In the genomic region with DNA sequence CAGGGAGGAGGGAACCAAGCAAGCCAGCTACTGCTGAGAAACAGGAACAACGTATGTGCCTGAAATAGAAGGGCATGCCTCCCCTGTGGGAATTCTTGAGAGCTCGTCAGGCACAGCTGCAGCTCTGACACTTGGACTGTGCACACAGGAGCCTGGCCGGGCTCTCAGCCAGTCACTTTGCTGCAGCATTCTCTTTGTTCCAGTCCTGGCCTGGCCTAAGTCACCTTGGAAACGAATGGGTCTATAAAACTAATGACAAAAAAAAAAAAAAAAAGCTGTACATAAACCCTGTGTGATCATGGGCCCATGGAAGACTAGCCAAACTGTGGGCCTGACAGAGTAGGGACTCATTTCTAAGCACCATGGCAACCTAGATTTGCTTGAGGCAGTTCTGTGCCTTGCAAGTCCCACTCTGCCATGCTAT, we compare ENCODE assay signal across 8 mouse cellular contexts. TPM values are rescaled to one million over a fixed set of nuclear protein-coding genes. Genes with fewer than 3 reads are reported as not detected.
DNase-seq lines count a peak whose midpoint lies in the region; ATAC-seq and TF ChIP-seq lines count a peak whose summit lies in the region.

No protein-coding gene starts in this region.

- peaks cover 6% of the 10 kb centered on the region; the same call in 1 of the 2 replicates for H3K4me1 ChIP-seq in intestine, embryonic 15.5 days (replicated peaks)
- H3K4me1 ChIP-seq in limb, embryonic 14.5 days (ENCODE audit: control insufficient read depth, insufficient read depth, low read length) = peaks cover 27% of the 10 kb centered on the region

- DNase-seq in cerebellum, postnatal 10 days = peak; percentile 43 to 69
- no peak for DNase-seq in cerebellum, postnatal 36 days
- DNase-seq in brain, embryonic 14.5 days (ENCODE audit: low read depth) = peak; percentile 96
- DNase-seq in gastrocnemius, postnatal 4 days (ENCODE audit: low spot score in 2 of 2) = peak; percentile 18 to 57
- DNase-seq in limb, embryonic 14.5 days (ENCODE audit: low spot score) = peak; percentile 90
- DNase-seq in right cerebral cortex, postnatal 14 days = peak; percentile 7
- DNase-seq in adrenal gland, postnatal 25 days = no peak

- TF ChIP-seq CTCF in brain, embryonic 14.5 days (IDR thresholded peaks at IDR 0.05; ENCODE audit: borderline replicate concordance, extremely low read depth, insufficient read depth, insufficient read length) = no peak

- H3K4me3 ChIP-seq in intestine, embryonic 15.5 days (replicated peaks) = no peak overlapping the region
- H3K4me3 ChIP-seq in limb, embryonic 14.5 days (replicated peaks; ENCODE audit: low read length) = no peak overlapping the region

- H3K27me3 ChIP-seq in intestine, embryonic 15.5 days (replicated peaks) = no peaks in the 10 kb centered on the region
- no peaks in the 10 kb centered on the region for H3K27me3 ChIP-seq in limb, embryonic 14.5 days (ENCODE audit: control insufficient read depth, insufficient read depth, low read length)

- 5% methylated on average over 4 of the region's 4 CpGs for WGBS in intestine, embryonic 15.5 days
- WGBS in limb, embryonic 14.5 days = 2% methylated on average over 4 of the region's 4 CpGs

- H3K36me3 ChIP-seq in intestine, embryonic 15.5 days = no peaks in the 10 kb centered on the region
- no peaks in the 10 kb centered on the region for H3K36me3 ChIP-seq in limb, embryonic 14.5 days (ENCODE audit: control insufficient read depth, insufficient read depth, low read length)

- TF ChIP-seq POLR2A in brain, embryonic 14.5 days (IDR thresholded peaks at IDR 0.05; ENCODE audit: borderline replicate concordance, extremely low read depth, insufficient read depth, insufficient read length, poor library complexity, severe bottlenecking) = no peak
- no peak for TF ChIP-seq POLR2A in limb, embryonic 14.5 days (IDR thresholded peaks at IDR 0.05; ENCODE audit: borderline replicate concordance, extremely low read depth, insufficient read depth, insufficient read length)

- ATAC-seq in intestine, embryonic 15.5 days = peak; percentile 72
- ATAC-seq in limb, embryonic 14.5 days (ENCODE audit: low FRiP score, low read depth) = peak; percentile 83

- 0 out of 2 replicates have a peak overlapping the region, but pooled peaks have one; percentile 48 for H3K27ac ChIP-seq in intestine, embryonic 15.5 days
- peak overlapping the region; percentile 74 for H3K27ac ChIP-seq in limb, embryonic 14.5 days (replicated peaks; ENCODE audit: low read depth, low read length)

- H3K9ac ChIP-seq in intestine, embryonic 15.5 days = no peak overlapping the region
- no peak overlapping the region for H3K9ac ChIP-seq in limb, embryonic 14.5 days (ENCODE audit: low read depth, low read length, severe bottlenecking)

- H3K4me2 ChIP-seq in intestine, embryonic 15.5 days (replicated peaks) = no peak overlapping the region
- H3K4me2 ChIP-seq in limb, embryonic 14.5 days (replicated peaks; ENCODE audit: low read depth, low read length, severe bottlenecking) = 0 out of 2 replicates have a peak overlapping the region, but pooled peaks have one; percentile 13

- H3K9me3 ChIP-seq in intestine, embryonic 15.5 days = no peaks in the 10 kb centered on the region
- H3K9me3 ChIP-seq in limb, embryonic 14.5 days (ENCODE audit: control insufficient read depth, low read length) = no peaks in the 10 kb centered on the region

RNA-seq across cellular contexts. Expression of a gene that starts 31.8 kb away (rescaled TPM):
- 9.5 and 15.9 TPM in 2 replicates for polyA plus RNA-seq in brain, embryonic 14.5 days (2012; rRNA removed)
- 10 to 100 TPM; 23.4 to 34.8 TPM for total RNA-seq in gastrocnemius, postnatal 4 days (2021)
- polyA plus RNA-seq in intestine, embryonic 15.5 days (2015; fragmentation: Nextera tagmentation; extraction: Ambion mirVana) = 3.5 and 4.4 TPM in 2 replicates
- polyA plus RNA-seq in limb, embryonic 14.5 days (2012; rRNA removed) = 44.1 and 45.4 TPM in 2 replicates
- 98.2 and 112 TPM in 2 replicates for polyA plus RNA-seq in limb, embryonic 14.5 days (2014; fragmentation: Nextera tagmentation; extraction: Ambion mirVana)
- 145 and 150 TPM in 2 replicates for total RNA-seq in adrenal gland, postnatal 25 days (2021)

Comparison
In these comparisons a context has a peak if more than half of its experiments do, and no peak if none do; other contexts are left out.
1. DNase-seq: peak in cerebellum, postnatal 10 days (2 of 2), brain, embryonic 14.5 days (single experiment), gastrocnemius, postnatal 4 days (2 of 2), limb, embryonic 14.5 days (single experiment) and right cerebral cortex, postnatal 14 days (single experiment); none in cerebellum, postnatal 36 days (0 of 2) and adrenal gland, postnatal 25 days (single experiment).